Mouse (Mus musculus): ENCODE measurements at regions not wholly inside any gene's neighbourhood (a gene's known extent, or its start where the extent isn't known, plus 50 kb on each side); places are given as distances from the start of the nearest gene placed in this dataset.
"Not testable (repeated sequence)": the region's sequence is repeated elsewhere in the genome, so short reads cannot be mapped to it uniquely, and the experiment has no call there.

DNA sequence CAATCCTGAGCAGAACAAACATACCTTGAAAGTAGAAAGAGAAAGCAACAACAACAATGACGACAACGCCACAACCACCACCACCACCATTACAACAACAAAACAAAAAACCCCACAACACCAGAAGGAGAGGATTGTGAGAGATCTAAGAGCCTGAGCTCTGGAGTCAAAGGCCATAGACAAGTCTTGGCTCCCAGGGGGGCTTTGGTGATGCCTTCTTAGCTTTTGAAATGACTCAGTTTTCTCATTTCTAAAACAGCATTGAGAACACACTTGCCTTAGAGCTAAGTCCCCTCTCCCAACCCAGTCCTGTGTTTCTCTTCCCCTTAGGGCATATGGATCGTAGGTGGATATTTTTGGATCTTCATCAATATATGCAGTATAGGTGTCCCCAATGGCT, 112.2 kb downstream of the Kif20b start:
- no peak for ATAC-seq (ENCODE audit: low read depth)
- H3K9me3 ChIP-seq, result no peaks in the 10 kb centered on the region
- no peaks in the 10 kb centered on the region for H3K4me1 ChIP-seq (replicated peaks)
- H3K4me2 ChIP-seq, result no peak overlapping the region
- no peak overlapping the region for H3K27ac ChIP-seq (replicated peaks)
- H3K9ac ChIP-seq, result no peak overlapping the region
- no peak overlapping the region for H3K4me3 ChIP-seq
- H3K36me3 ChIP-seq, result no peaks in the 10 kb centered on the region
- H3K27me3 ChIP-seq, result no peaks in the 10 kb centered on the region
- 90% methylated on average over 3 of the region's 3 CpGs for WGBS

DNA sequence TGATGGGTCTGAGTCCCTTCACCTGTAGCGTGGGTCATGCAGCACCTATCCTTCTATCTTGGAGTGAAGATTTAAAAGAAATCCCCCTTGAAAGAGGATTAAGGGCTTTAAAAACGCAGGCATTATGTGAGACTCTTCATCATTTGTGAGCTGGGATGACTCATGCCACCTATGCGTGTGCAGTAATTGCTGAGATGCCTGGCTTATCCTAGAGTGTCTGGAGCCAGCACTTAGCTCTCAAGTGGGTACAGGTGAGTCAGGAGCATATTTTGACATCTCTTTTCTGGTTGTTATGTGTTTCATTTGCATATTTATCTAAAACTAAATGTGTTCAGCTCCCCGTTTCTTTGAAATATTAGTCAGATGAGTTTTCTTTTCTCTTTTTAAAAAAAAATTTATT, 123.4 kb downstream of the Kif20b start:
- 86% methylated on average over 4 of the region's 4 CpGs for WGBS

GRCm38 (mm10) chr19:35066352-35066935, 144.3 kb downstream of the Kif20b start:
- ATAC-seq (ENCODE audit: low read depth), result no peak
- H3K9me3 ChIP-seq, result no peaks in the 10 kb centered on the region
- no peaks in the 10 kb centered on the region for H3K4me1 ChIP-seq (replicated peaks)
- 57% methylated on average over 3 of the region's 3 CpGs for WGBS
- H3K27me3 ChIP-seq, result no peaks in the 10 kb centered on the region
- H3K4me2 ChIP-seq, result no peak overlapping the region
- no peak overlapping the region for H3K9ac ChIP-seq
- no peak overlapping the region for H3K27ac ChIP-seq (replicated peaks)
- no peak overlapping the region for H3K4me3 ChIP-seq
- H3K36me3 ChIP-seq, result no peaks in the 10 kb centered on the region

More for the DNA sequence above, 123.4 kb downstream of the Kif20b start:
- H3K4me1 ChIP-seq (replicated peaks), result no peaks in the 10 kb centered on the region
- no peaks in the 10 kb centered on the region for H3K9me3 ChIP-seq
- H3K4me3 ChIP-seq, result no peak overlapping the region
- H3K27me3 ChIP-seq, result no peaks in the 10 kb centered on the region
- no peaks in the 10 kb centered on the region for H3K36me3 ChIP-seq
- no peak for ATAC-seq (ENCODE audit: low read depth)
- no peak overlapping the region for H3K9ac ChIP-seq
- no peak overlapping the region for H3K4me2 ChIP-seq
- no peak overlapping the region for H3K27ac ChIP-seq (replicated peaks)

DNA sequence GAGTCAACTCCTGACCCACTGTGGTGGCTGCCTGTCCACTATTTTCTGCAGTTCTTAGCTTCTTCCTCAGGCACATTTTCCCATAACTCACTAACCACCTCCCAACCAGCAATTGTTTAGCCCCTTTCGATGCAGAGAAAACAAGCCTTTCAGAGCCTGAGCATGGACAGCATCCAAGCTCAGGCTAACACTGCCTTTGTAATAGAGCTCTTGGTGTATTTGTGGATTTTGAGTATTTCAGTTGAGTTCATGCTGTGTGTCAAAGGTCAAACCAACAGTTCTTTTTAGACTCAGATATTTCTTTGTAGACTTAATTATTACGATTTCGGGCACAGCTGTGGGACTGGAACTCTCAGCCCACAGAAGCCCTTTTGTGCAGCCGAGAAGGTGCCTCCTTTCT, 159.0 kb downstream of the Kif20b start:
- H3K27ac ChIP-seq (replicated peaks), result no peak overlapping the region
- H3K36me3 ChIP-seq, result no peaks in the 10 kb centered on the region
- no peak for ATAC-seq (ENCODE audit: low read depth)
- no peak overlapping the region for H3K4me3 ChIP-seq
- H3K27me3 ChIP-seq, result no peaks in the 10 kb centered on the region
- no peaks in the 10 kb centered on the region for H3K9me3 ChIP-seq
- H3K9ac ChIP-seq, result no peak overlapping the region
- WGBS, result 61% methylated on average over 4 of the region's 4 CpGs
- no peak overlapping the region for H3K4me2 ChIP-seq
- H3K4me1 ChIP-seq (replicated peaks), result no peaks in the 10 kb centered on the region

- Histone ChIP-seq H3K4me3 (no peak overlapping the region), H3K4me1 (replicated peaks) (no peaks in the 10 kb centered on the region), H3K27me3 (no peaks in the 10 kb centered on the region), H3K9ac (no peak overlapping the region), H3K36me3 (no peaks in the 10 kb centered on the region), H3K27ac (replicated peaks) (no peak overlapping the region), H3K9me3 (peaks cover 6% of the 10 kb centered on the region; the same call in 1 of the 2 replicates), H3K4me2 (no peak overlapping the region)
- WGBS, result 12% methylated on average over 1 of the region's 1 CpGs
- no peak for ATAC-seq (ENCODE audit: low read depth)
Measured at GRCm38 (mm10) chr19:35101244-35101643, 179.1 kb downstream of the Kif20b start.

GRCm38 (mm10) chr19:35114313-35114712, 192.2 kb downstream of the Kif20b start:
- H3K27me3 ChIP-seq, result no peaks in the 10 kb centered on the region
- H3K4me1 ChIP-seq (replicated peaks), result no peaks in the 10 kb centered on the region
- no peaks in the 10 kb centered on the region for H3K9me3 ChIP-seq
- H3K9ac ChIP-seq, result no peak overlapping the region
- H3K36me3 ChIP-seq, result no peaks in the 10 kb centered on the region
- 65% methylated on average over 2 of the region's 2 CpGs for WGBS
- no peak overlapping the region for H3K27ac ChIP-seq (replicated peaks)
- H3K4me3 ChIP-seq, result no peak overlapping the region
- no peak for ATAC-seq (ENCODE audit: low read depth)
- no peak overlapping the region for H3K4me2 ChIP-seq

DNA sequence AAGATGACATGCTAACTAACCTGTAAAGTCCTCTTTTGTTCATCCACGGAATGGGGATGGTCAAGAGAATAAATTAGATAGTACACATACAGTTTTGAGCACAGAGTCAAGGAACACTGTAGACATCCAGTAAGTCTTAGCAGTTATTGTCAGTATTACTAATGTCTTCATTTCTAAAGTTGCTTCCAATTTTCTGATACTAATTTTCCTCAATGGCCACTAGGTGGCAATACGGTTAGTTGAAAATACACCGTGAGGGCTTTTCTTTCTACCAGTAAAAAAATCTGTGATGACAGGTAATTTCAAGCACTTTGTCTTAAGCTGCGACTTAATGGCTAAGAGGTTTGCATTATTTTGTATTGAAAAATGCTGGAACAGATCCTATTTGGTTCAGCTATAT, 203.1 kb downstream of the Kif20b start:
- WGBS, result 17% methylated on average over 4 of the region's 4 CpGs
- H3K36me3 ChIP-seq, result no peaks in the 10 kb centered on the region
- H3K27ac ChIP-seq (replicated peaks), result no peak overlapping the region
- H3K4me2 ChIP-seq, result no peak overlapping the region
- H3K9me3 ChIP-seq, result no peaks in the 10 kb centered on the region
- no peak for ATAC-seq (ENCODE audit: low read depth)
- H3K4me1 ChIP-seq (replicated peaks), result no peaks in the 10 kb centered on the region
- no peak overlapping the region for H3K9ac ChIP-seq
- no peak overlapping the region for H3K4me3 ChIP-seq
- H3K27me3 ChIP-seq, result no peaks in the 10 kb centered on the region

DNA sequence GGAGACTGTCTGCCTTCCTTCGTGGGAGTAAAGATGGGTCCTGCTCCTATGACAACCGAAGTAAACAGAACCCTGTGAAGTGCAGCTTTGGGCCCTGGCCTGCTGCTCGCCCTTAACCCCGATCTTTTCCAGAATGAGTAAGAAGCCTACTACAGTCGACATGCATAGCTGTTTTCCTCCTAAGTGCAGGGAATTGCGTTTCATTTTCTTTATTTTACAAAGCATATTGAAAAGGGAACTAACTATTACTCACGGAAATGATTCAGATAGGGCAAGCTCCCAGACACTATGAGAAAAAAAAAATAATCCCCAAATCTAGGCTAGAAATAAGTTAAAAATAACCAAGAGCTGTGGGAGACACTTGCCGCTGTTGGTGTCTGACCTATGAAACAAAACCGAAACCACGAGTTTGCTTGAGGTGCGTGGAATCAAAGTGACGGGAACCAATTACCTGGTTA, 204.5 kb downstream of the Kif20b start:
- H3K4me3 ChIP-seq, result no peak overlapping the region
- H3K27ac ChIP-seq (replicated peaks), result no peak overlapping the region
- WGBS, result 88% methylated on average over 12 of the region's 12 CpGs
- no peak overlapping the region for H3K9ac ChIP-seq
- no peaks in the 10 kb centered on the region for H3K4me1 ChIP-seq (replicated peaks)
- no peaks in the 10 kb centered on the region for H3K27me3 ChIP-seq
- no peak overlapping the region for H3K4me2 ChIP-seq
- no peaks in the 10 kb centered on the region for H3K9me3 ChIP-seq
- ATAC-seq (ENCODE audit: low read depth), result no peak
- H3K36me3 ChIP-seq, result no peaks in the 10 kb centered on the region

DNA sequence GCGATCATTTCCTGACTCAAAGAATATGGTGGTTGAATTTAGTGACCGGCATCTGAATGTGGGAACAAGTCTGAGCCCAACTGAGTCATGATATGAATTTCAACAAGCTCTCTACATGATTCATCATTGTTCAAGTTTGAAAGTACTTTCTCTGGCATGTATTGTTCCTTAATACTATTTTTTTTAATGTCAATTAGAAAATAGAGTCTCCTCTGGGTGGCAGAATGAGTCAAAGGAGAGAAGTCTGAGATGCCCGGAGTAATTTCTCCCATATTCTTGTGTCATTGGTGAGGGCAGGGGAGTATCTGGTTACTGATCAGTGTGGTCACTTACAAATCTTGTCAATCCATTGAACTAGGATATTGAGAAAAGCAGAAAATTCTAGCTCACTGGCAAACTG, 205.9 kb downstream of the Kif20b start:
- ATAC-seq (ENCODE audit: low read depth), result no peak
- Histone ChIP-seq H3K9ac (no peak overlapping the region), H3K36me3 (no peaks in the 10 kb centered on the region), H3K4me2 (no peak overlapping the region), H3K4me3 (no peak overlapping the region), H3K4me1 (replicated peaks) (no peaks in the 10 kb centered on the region), H3K9me3 (no peaks in the 10 kb centered on the region), H3K27ac (replicated peaks) (no peak overlapping the region), H3K27me3 (no peaks in the 10 kb centered on the region)
- WGBS, result 78% methylated on average over 3 of the region's 3 CpGs

DNA sequence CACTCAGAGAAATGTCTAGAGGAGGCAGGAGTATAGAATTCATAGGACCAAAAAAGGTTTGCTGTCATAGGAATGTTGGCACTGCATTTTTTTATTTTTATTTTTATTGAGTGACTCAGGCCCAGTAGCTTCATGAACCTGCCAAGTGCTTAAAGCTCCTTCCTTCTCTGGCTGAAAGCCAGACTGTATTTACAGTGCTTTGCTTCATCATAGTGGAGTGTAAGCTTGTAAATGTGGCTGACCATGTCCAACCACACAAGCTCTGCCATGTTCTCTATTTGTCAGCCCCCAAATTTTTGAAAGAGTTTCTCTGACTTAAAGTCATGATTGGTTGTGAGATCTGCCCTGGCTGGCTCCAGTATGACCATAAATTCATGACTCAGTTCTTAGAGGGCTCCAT, 221.0 kb downstream of the Kif20b start:
- ATAC-seq (ENCODE audit: low read depth), result no peak
- no peaks in the 10 kb centered on the region for H3K27me3 ChIP-seq
- no peak overlapping the region for H3K27ac ChIP-seq (replicated peaks)
- no peak overlapping the region for H3K4me2 ChIP-seq
- no peaks in the 10 kb centered on the region for H3K9me3 ChIP-seq
- no peak overlapping the region for H3K4me3 ChIP-seq
- H3K9ac ChIP-seq, result no peak overlapping the region
- H3K4me1 ChIP-seq (replicated peaks), result no peaks in the 10 kb centered on the region
- H3K36me3 ChIP-seq, result no peaks in the 10 kb centered on the region

DNA sequence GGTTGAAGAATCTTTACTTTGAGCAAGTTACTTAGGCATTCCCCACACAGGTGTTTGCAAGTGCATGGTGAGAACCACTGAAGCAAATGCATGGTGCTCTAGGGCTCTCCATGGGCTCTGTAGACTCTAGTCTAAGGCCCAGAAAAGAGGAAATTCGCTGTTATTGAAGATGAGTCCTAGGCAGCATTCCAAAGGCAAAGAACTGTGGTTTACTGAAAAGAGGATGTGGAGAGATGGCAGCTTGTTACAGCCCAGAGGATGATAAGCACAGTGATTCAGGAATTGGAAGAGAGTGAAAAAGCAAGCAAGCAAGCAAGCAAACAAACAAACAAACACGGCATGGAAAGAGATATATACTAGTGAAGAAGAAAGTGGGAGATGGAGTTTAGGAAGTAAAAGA, 221.6 kb downstream of the Kif20b start:
- no peak for ATAC-seq (ENCODE audit: low read depth)
- WGBS, result 90% methylated on average over 2 of the region's 2 CpGs
- H3K9ac ChIP-seq, result no peak overlapping the region
- H3K4me3 ChIP-seq, result no peak overlapping the region
- no peaks in the 10 kb centered on the region for H3K27me3 ChIP-seq
- H3K4me2 ChIP-seq, result no peak overlapping the region
- no peaks in the 10 kb centered on the region for H3K36me3 ChIP-seq
- H3K9me3 ChIP-seq, result no peaks in the 10 kb centered on the region
- no peak overlapping the region for H3K27ac ChIP-seq (replicated peaks)
- H3K4me1 ChIP-seq (replicated peaks), result no peaks in the 10 kb centered on the region

DNA sequence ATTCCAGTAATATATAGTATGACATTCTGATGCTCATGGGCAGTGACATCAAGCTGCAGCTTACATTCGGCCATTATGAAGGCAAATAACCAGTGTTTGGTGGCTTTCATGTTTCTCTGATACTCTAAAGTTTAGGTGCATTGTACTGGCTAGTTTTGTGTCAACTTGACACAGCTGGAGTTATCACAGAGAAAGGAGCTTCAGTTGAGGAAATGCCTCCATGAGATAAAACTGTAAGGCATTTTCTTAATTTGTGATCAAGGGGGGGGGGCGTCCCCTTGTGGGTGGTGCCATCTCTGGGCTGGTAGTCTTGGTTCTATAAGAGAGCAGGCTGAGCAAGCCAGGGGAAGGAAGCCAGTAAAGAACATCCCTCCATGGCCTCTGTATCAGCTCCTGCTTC, 227.3 kb downstream of the Kif20b start:
- not testable (repeated sequence) for ATAC-seq (ENCODE audit: low read depth); H3K27me3 ChIP-seq; H3K4me2 ChIP-seq; H3K9me3 ChIP-seq; H3K4me1 ChIP-seq (replicated peaks); H3K36me3 ChIP-seq; H3K4me3 ChIP-seq; H3K9ac ChIP-seq; H3K27ac ChIP-seq (replicated peaks)
- 89% methylated on average over 2 of the region's 2 CpGs for WGBS
